Mouse (Mus musculus): ENCODE results near the gene Mia.

The Mia gene

DNA sequence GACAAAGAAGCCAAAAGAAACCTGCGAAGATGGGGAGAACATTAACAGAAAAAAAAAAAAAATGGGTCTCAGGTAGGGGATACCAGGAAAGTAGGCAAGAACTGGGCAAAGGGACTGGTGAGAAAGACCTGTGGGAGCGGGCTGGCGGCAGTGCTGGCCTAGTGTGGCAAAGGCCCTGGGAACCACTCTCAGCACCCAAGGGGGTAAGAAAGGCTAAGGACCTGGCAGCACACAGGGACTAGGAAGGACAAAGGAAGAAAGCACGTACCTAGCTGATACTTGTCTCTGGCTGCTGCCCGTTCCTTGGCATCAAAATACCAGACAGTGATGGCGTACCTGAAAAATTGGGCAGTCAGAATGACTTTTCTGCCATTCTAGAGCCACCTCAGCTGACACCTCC is 21.7 kb downstream of the Mia start:
- no peak for DNase-seq

DNA sequence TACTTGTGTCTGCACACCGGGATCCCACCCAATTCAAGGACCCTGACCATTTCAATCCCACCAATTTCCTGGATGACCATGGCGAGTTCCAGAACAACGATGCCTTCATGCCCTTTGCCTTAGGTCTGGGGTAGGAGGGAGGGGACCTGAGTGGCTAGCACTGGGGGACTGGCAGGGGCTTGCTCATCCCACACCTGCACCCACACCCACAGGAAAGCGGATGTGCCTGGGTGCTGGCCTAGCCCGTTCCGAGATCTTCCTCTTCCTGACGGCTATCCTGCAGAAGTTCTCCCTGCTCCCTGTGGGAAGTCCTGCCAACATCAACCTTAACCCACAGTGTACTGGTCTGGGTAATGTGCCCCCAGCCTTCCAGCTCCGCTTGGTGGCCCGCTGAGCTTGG is 22.8 kb downstream of the Mia start:
- no peak for DNase-seq

DNA sequence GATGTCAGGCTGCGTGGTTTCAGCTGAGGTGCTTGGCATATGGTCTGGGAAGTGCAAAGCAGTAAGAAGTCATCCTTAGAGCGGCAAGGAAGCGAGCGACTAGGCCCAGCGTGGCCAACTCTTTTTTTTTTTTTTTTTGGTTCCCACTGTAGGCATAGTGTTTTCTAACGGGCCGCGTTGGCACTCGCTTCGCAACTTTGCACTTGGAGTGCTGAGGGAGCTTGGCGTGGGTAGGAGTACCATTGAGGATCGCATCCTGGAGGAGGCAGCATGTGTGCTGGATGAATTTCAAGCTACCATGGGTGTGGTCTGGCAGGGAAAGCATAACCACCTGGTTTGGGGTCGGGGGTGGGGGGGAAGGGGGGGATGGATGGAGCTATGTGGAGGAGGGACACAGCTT is 25.0 kb downstream of the Mia start:
- DNase-seq = no peak

DNA sequence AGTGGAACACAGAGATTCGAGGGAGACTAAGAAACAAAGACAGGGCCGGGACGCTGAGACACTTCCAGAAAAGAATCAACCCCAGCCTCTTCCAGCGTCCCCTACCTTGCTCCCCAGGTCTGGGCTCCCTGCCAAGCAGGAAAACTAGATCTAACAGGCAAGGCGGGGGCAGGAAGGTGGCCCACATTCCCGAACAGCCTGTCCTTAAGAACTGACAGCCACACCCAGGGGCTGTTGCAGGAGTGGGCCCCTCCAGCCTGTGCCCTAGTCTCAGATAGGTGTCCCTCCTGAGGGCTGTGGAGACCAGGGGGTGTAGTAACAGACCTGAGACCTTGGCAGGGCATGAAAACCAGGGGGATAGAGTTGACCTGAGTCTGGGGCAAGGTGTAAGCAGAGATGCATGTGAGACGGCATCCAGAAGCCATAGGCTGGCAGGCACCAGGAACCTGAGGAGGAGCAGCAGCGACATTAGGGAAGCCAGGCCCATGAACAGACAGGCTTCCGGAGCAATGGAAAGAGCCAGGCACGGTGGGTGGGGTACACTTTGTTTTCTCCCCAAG is 27.7 kb downstream of the Mia start, which contains the start of gene Cyp2t4:
Gene Cyp2t4 (plus strand): TSS at position 510 of the 560 bp plus-strand sequence.
- no peak for DNase-seq

DNA sequence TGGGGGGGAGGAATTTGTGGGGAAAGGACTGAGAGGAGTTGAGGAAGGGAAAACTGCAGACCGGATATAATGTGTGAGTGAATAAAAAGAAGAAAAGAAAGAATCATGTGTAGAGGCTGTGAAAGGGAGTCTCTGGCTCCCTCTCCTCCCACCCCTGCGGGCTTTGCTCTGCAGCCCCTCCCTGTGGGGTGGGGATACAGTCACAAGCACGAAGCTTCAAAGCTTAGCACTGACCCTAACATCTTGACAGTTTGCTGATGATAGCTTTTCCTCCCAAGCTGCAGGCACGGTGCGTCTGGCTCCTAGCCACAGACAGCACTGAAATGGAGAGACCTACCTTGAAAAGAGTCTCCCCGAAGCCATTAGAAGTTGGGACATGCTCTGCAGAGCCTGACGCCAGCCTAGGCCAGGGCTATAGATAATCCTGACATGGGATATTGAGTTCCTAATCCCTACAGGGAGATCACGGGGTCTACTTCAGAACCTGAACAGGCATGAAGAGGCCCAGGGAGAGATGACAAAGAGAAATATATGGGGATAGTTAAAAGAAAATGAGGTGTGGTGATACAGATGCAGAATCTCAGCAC is 44.5 kb downstream of the Mia start:
- DNase-seq = no peak

DNA sequence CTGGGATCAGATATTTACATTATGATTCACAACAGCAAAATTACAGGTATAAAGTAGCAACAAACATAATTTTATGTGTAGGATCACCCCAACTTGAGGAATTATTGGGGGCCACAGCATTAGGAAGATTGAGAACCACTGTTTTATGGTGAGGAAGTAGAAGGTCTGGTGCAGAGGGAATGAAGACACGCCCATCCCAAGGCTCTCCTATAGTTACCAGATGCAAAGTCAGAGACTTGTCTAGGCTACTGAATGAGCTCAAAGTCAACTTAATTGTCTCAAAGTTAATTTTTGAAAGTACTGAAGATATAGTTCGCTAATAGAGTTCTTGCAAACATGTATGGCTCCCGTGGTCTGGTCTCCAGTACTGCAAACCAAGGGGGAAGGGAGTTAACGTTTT is 47.2 kb downstream of the Mia start:
- DNase-seq = no peak

DNA sequence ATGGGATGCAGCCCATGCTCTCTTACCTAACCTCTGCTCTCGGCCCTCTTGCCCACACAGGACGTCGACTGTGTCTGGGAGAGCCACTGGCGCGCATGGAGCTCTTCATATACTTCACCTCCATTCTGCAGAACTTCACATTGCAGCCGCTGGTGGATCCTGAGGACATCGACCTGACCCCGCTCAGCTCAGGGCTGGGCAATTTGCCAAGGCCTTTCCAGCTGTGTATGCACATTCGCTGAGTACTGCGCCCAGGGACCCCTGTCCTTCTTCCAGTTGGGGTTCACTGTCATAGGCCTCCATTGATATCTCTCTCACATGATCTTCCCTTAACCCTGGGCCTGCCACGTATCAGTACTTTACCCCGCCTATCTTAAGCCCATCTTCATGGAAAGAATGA is 47.8 kb downstream of the Mia start:
- no peak for DNase-seq

DNA sequence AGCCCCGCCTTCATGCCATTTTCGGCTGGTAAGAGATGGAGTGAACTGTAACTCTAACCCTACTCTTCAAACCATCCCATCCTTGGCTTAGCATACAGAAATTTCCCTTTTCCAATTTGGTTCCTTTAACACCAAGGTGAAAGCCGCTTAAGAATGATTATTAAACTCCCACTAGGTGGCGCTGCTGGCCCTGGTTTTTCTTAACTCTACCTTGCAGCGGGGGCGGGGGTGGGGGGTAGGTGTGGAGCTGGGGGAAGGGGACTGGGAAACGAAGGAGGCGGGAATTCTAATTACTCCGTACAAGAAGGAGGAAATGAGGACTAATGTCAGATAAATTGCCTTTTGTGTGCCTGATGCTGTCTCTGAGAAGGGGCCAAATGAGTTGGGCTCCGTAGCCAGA is 48.4 kb downstream of the Mia start:
- DNase-seq = peak; percentile 32

DNA sequence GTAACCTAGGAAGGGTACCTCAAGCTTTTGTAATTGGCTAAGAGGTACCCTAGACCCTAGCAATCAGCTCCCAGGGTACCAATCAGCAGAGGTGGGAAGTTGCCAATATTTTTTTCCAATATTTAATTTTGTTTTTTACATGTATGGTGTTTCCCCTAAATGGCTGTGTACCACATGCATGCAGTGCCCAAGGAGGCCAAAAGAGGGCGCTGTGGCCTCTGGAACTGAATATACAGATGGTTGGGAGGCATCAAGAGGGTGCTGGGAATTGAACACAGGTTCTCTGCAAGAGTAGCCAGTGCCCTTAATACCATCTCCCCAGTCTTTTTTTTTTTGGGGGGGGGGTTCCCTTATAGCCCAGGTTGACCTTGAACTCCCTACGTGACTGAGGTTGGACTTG is 49.6 kb downstream of the Mia start:
- no peak for DNase-seq

DNA sequence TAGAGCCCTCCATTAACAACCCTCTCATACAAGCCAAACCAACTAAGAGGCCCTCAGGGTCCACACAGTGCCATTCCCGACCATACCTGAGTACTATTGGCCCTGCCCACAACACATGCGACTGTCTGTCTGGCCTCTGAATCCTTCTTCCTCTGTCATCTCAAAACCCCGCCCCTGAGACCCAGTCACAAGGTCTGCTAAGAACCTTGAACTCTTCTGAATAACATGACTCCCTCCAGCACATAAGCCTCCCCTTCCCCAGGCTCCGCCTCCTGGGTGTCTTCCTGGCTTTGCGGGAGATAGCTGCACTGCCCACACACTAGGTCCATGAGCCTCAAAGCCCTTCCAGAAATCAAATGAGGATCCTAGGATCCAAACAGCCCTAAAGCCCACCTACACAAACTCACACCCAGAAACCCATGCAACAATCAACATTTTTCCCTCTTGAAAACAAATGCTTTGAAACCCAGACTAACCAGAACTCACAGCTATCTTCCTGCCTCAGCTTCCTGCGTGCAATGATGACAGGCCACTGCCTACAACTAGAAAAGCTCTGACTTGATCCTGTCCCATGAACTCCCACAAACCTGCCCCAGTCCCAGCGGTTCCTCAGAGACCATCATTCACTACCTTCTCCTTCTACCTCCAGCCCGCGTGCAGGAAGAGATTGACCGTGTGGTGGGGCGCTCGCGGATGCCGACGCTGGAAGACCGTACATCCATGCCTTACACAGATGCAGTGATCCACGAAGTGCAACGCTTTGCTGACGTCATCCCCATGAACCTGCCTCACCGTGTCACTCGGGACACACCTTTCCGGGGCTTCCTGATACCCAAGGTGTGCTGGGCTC is 50.2 kb downstream of the Mia start:
- DNase-seq = no peak

DNA sequence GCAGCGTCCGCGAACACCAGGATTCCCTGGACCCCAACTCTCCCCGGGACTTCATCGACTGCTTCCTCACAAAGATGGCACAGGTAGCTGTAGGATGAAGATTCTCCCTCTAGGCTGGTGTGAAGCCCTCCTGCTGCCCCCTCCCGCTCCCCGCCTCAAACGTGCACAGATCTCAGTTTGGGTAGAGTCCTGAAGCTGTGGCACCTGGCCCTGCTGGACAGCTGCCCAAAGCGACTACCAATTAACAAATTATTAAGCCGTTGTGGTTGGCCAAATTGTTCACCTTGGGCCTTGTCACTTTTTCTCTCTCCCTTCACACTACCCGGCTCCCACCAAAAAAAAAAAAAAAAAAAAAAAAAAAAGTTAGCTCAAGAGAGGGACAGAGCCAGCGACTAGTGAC is 51.1 kb downstream of the Mia start:
- no peak for DNase-seq
